Mouse (Mus musculus) erythroblast, embryonic 14.5 days (primary cell): ENCODE measurements around the gene Kat2b.

ENCODE experiments used
- GATA1 ChIP-seq: IDR thresholded peaks from 2 replicates; pipeline ENCODE4 v1.6.1; 2012; ENCODE audit warnings: low read length, inconsistent platforms, mixed read lengths
- TAL1 ChIP-seq: IDR thresholded peaks from 3 replicates; pipeline ENCODE4 v1.6.1; 2012; ENCODE audit warnings: low read length, inconsistent platforms, mixed read lengths

DNA sequence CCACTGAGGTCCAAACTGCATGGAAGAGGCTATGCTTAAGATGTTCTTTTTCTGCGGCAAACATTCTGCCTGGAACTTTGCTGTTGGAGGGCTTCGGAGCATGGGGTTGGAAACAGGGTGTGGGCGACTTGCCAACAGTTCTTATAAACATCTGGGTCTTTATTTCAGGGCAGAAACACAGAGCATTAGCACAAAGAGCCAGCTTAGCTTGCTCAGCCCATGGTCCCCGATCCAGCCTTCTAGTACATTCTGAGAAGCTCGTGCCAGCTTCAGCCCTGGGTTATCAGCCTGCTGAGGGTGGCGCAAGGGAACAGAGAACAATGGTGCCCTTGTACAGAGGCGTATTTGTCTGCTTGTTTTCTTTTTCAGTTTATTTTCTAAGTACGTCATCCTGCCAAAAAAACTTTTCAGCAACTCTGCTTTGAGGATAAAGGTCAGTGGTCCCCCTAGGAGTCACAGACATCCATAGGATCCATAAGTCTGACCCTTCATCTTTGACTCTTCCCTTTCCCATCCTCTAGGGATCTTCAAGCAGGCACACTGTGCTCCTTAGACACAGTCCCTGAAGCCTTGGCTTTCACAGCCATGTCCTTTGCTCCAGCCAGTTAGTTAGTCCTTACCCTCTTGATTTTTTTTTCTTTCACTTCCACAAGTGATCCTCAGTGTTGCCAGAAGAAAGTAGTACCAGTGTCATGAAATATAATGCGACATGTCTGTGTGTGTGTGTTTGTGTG is 22.9 kb upstream of the Kat2b start:
- TF ChIP-seq GATA1 = no peak
- no peak for TF ChIP-seq TAL1
